Mouse (Mus musculus) hindbrain, embryonic 15.5 days (tissue): ENCODE results near the gene Gpx2. TPM values are rescaled to one million over a fixed set of nuclear protein-coding genes. Genes with fewer than 3 reads are reported as not detected.

ENCODE experiments used
- ATAC-seq: fragments of 200-750 bp; cut with Nextera tagmentation; 2 replicates; pipeline ENCODE4 v1.8.0; 2017; ENCODE audit warnings: low read depth, moderate number of reproducible peaks, moderate TSS enrichment; ENCODE audit not compliant: low FRiP score
- H3K27ac ChIP-seq: fragments of 300-500 bp; sonication (generic); replicated peaks from 2 replicates; pipeline ENCODE4 v1.5.1; 2015; ENCODE audit warnings: mild to moderate bottlenecking, inconsistent platforms
- H3K27me3 ChIP-seq: fragments of 300-500 bp; sonication (generic); 2 replicates; pipeline ENCODE4 v1.6.1; 2015; ENCODE audit warnings: control low read depth, inconsistent platforms
- H3K36me3 ChIP-seq: fragments of 300-500 bp; sonication (generic); 2 replicates; pipeline ENCODE4 v1.6.1; 2015; ENCODE audit warnings: control low read depth, inconsistent platforms
- H3K4me1 ChIP-seq: fragments of 300-500 bp; sonication (generic); replicated peaks from 2 replicates; pipeline ENCODE4 v1.6.1; 2015; ENCODE audit warnings: control low read depth, inconsistent platforms
- H3K4me2 ChIP-seq: fragments of 300-500 bp; sonication (generic); 2 replicates; pipeline ENCODE4 v1.6.1; 2015; ENCODE audit warnings: moderate library complexity, mild to moderate bottlenecking, inconsistent platforms
- H3K4me3 ChIP-seq: fragments of 300-500 bp; sonication (generic); 2 replicates; pipeline ENCODE4 v1.5.1; 2015; ENCODE audit warnings: mild to moderate bottlenecking, inconsistent platforms
- H3K9ac ChIP-seq: fragments of 300-500 bp; sonication (generic); 2 replicates; pipeline ENCODE4 v1.6.1; 2015; ENCODE audit warnings: inconsistent platforms
- H3K9me3 ChIP-seq: fragments of 300-500 bp; sonication (generic); 2 replicates; pipeline ENCODE4 v1.6.1; 2016; ENCODE audit warnings: control low read depth, inconsistent platforms
- WGBS: fragments of 180-500 bp; shearing (Covaris S2); methylation state at CpG from one replicate; pipeline ENCODE4 v1.1.7; 2015; 5-methylcytosine and 5-hydroxymethylcytosine counted together
- polyA plus RNA-seq: library from polyadenylated mRNA; unstranded; fragments of >200 nt; fragmentation: Nextera tagmentation; extraction: Ambion mirVana; gene quantifications from 2 replicates; pipeline ENCODE4 v1.2.1, GENCODE M21; 2015

Gpx2 gene
- 0.33 TPM in 1 of 2 replicates, not detected in the other for polyA plus RNA-seq

GRCm38 (mm10) chr12:76795350-76795749 is at the start of gene Gpx2:
TSS of gene Gpx2 (minus strand) at chr12:76795554.
- Histone ChIP-seq H3K4me1 (0 out of 2 replicates have a peak, but pooled peaks cover 4% of the 10 kb centered on the region), H3K27ac (no peak within 1 kb of the TSS), H3K9ac (no peak within 1 kb of the TSS), H3K9me3 (no peaks in the 10 kb centered on the region), H3K4me3 (no peak within 1 kb of the TSS), H3K4me2 (no peak within 1 kb of the TSS), H3K36me3 (peaks cover 13% of the 10 kb centered on the region; the same call in 1 of the 2 replicates), H3K27me3 (no peaks in the 10 kb centered on the region)
- 79% methylated on average over 5 of the region's 5 CpGs for WGBS
- no peak for ATAC-seq

GRCm38 (mm10) chr12:76844346-76845061 is 49.1 kb upstream of the Gpx2 start:
- H3K4me1 ChIP-seq: no peaks in the 10 kb centered on the region
- WGBS: 90% methylated on average over 15 of the region's 15 CpGs
- H3K4me3 ChIP-seq: no peak overlapping the region
- no peaks in the 10 kb centered on the region for H3K9me3 ChIP-seq
- no peak for ATAC-seq
- H3K36me3 ChIP-seq: no peaks in the 10 kb centered on the region
- H3K9ac ChIP-seq: no peak overlapping the region
- H3K4me2 ChIP-seq: no peak overlapping the region
- no peaks in the 10 kb centered on the region for H3K27me3 ChIP-seq
- no peak overlapping the region for H3K27ac ChIP-seq

- Histone ChIP-seq H3K4me1 (peaks cover 16% of the 10 kb centered on the region), H3K27me3 (0 out of 2 replicates have a peak, but pooled peaks cover 4% of the 10 kb centered on the region), H3K36me3 (no peaks in the 10 kb centered on the region), H3K9me3 (no peaks in the 10 kb centered on the region), H3K4me3 (no peak overlapping the region), H3K4me2 (no peak overlapping the region), H3K9ac (no peak overlapping the region), H3K27ac (no peak overlapping the region)
- no peak for ATAC-seq
- WGBS: 75% methylated on average over 6 of the region's 6 CpGs
These were observed 44.7 kb upstream of the Gpx2 start for GRCm38 (mm10) chr12:76840081-76840480.

- no peak overlapping the region for H3K4me3 ChIP-seq
- peaks cover 16% of the 10 kb centered on the region for H3K4me1 ChIP-seq
- no peak for ATAC-seq
- no peaks in the 10 kb centered on the region for H3K36me3 ChIP-seq
- H3K9me3 ChIP-seq: no peaks in the 10 kb centered on the region
- H3K9ac ChIP-seq: no peak overlapping the region
- no peak overlapping the region for H3K4me2 ChIP-seq
- H3K27me3 ChIP-seq: 0 out of 2 replicates have a peak, but pooled peaks cover 4% of the 10 kb centered on the region
- no peak overlapping the region for H3K27ac ChIP-seq
- 93% methylated on average over 4 of the region's 4 CpGs for WGBS
These were observed 43.9 kb upstream of the Gpx2 start for GRCm38 (mm10) chr12:76839298-76839697.

- H3K4me2 ChIP-seq: peak overlapping the region; percentile 82
- H3K27me3 ChIP-seq: 0 out of 2 replicates have a peak, but pooled peaks cover 4% of the 10 kb centered on the region
- no peak; the same call in 1 of the 2 replicates for ATAC-seq
- H3K4me3 ChIP-seq: peak overlapping the region; percentile 85
- no peaks in the 10 kb centered on the region for H3K36me3 ChIP-seq
- peak overlapping the region; percentile 92 for H3K27ac ChIP-seq
- 14% methylated on average over 21 of the region's 21 CpGs for WGBS
- H3K9me3 ChIP-seq: no peaks in the 10 kb centered on the region
- peak overlapping the region; percentile 64 for H3K9ac ChIP-seq
- peaks cover 16% of the 10 kb centered on the region for H3K4me1 ChIP-seq
These were observed 42.7 kb upstream of the Gpx2 start for GRCm38 (mm10) chr12:76837844-76838650.

GRCm38 (mm10) chr12:76837101-76837843 is 41.9 kb upstream of the Gpx2 start:
- peak overlapping the region; percentile 92 for H3K27ac ChIP-seq
- ATAC-seq: peak; percentile 98
- peak overlapping the region; percentile 64 for H3K9ac ChIP-seq
- H3K9me3 ChIP-seq: no peaks in the 10 kb centered on the region
- WGBS: under 1% methylated on average over 43 of the region's 43 CpGs
- peak overlapping the region; percentile 82 for H3K4me2 ChIP-seq
- no peaks in the 10 kb centered on the region for H3K36me3 ChIP-seq
- H3K4me1 ChIP-seq: peaks cover 16% of the 10 kb centered on the region
- 0 out of 2 replicates have a peak, but pooled peaks cover 4% of the 10 kb centered on the region for H3K27me3 ChIP-seq
- H3K4me3 ChIP-seq: peak overlapping the region; percentile 85

- ATAC-seq: no peak
- Histone ChIP-seq H3K27me3 (0 out of 2 replicates have a peak, but pooled peaks cover 4% of the 10 kb centered on the region), H3K4me3 (no peak overlapping the region), H3K4me1 (peaks cover 4% of the 10 kb centered on the region; the same call in 1 of the 2 replicates), H3K9me3 (no peaks in the 10 kb centered on the region), H3K27ac (no peak overlapping the region), H3K36me3 (no peaks in the 10 kb centered on the region), H3K4me2 (no peak overlapping the region), H3K9ac (no peak overlapping the region)
- WGBS: 2% methylated on average over 3 of the region's 3 CpGs
These were observed 37.4 kb upstream of the Gpx2 start for GRCm38 (mm10) chr12:76832704-76833103.

GRCm38 (mm10) chr12:76825283-76825682 is 29.9 kb upstream of the Gpx2 start:
- Histone ChIP-seq H3K27me3 (peaks cover 7% of the 10 kb centered on the region; the same call in 1 of the 2 replicates), H3K36me3 (no peaks in the 10 kb centered on the region), H3K4me2 (no peak overlapping the region), H3K4me3 (no peak overlapping the region), H3K27ac (no peak overlapping the region), H3K9ac (no peak overlapping the region), H3K4me1 (peaks cover 19% of the 10 kb centered on the region), H3K9me3 (no peaks in the 10 kb centered on the region)
- ATAC-seq: no peak
- 55% methylated on average over 4 of the region's 4 CpGs for WGBS

GRCm38 (mm10) chr12:76822651-76823041 is 27.3 kb upstream of the Gpx2 start, which contains the start of gene Rab15:
TSS of gene Rab15 (minus strand) at chr12:76822908.
- 4% methylated on average over 14 of the region's 17 CpGs for WGBS
- ATAC-seq: peak; percentile 35
- no peaks in the 10 kb centered on the region for H3K9me3 ChIP-seq
- peaks cover 7% of the 10 kb centered on the region; the same call in 1 of the 2 replicates for H3K27me3 ChIP-seq
- H3K36me3 ChIP-seq: no peaks in the 10 kb centered on the region
- H3K9ac ChIP-seq: peak within 1 kb of the TSS; percentile 89
- H3K4me3 ChIP-seq: peak within 1 kb of the TSS; percentile 83
- peaks cover 41% of the 10 kb centered on the region for H3K4me1 ChIP-seq
- peak within 1 kb of the TSS; percentile 80 for H3K4me2 ChIP-seq
- H3K27ac ChIP-seq: peak within 1 kb of the TSS; percentile 88

- H3K9ac ChIP-seq: peak overlapping the region; percentile 89
- under 1% methylated on average over 51 of the region's 66 CpGs for WGBS
- peak overlapping the region; percentile 88 for H3K27ac ChIP-seq
These were observed 26.8 kb upstream of the Gpx2 start for GRCm38 (mm10) chr12:76822002-76822650.

GRCm38 (mm10) chr12:76820615-76821014 is 25.3 kb upstream of the Gpx2 start:
- Histone ChIP-seq H3K4me2 (peak overlapping the region; percentile 80), H3K27me3 (peaks cover 7% of the 10 kb centered on the region; the same call in 1 of the 2 replicates), H3K4me3 (peak overlapping the region; percentile 83), H3K9ac (0 out of 2 replicates have a peak overlapping the region, but pooled peaks have one; percentile 89), H3K27ac (0 out of 2 replicates have a peak overlapping the region, but pooled peaks have one; percentile 88), H3K9me3 (no peaks in the 10 kb centered on the region), H3K4me1 (peaks cover 47% of the 10 kb centered on the region), H3K36me3 (no peaks in the 10 kb centered on the region)
- whole genome bisulfite sequencing: 58% methylated on average over 4 of the region's 4 CpGs
- no peak for ATAC-seq

More at GRCm38 (mm10) chr12:76822002-76822650, 26.8 kb upstream of the Gpx2 start:
- H3K36me3 ChIP-seq: no peaks in the 10 kb centered on the region
- peak overlapping the region; percentile 83 for H3K4me3 ChIP-seq
- ATAC-seq: peak; percentile 78
- H3K9me3 ChIP-seq: no peaks in the 10 kb centered on the region
- peak overlapping the region; percentile 80 for H3K4me2 ChIP-seq
- peaks cover 46% of the 10 kb centered on the region for H3K4me1 ChIP-seq
- peaks cover 7% of the 10 kb centered on the region; the same call in 1 of the 2 replicates for H3K27me3 ChIP-seq
